Mouse (Mus musculus): ENCODE results near the gene 4933406M09Rik. TPM values are rescaled to one million over a fixed set of nuclear protein-coding genes. Genes with fewer than 3 reads are reported as not detected.

The 4933406M09Rik gene
- polyA plus RNA-seq (2012; rRNA removed) = not detected in 2 replicates

- DNase-seq (ENCODE audit: low read depth) = no peak
- TF ChIP-seq CTCF (IDR thresholded peaks at IDR 0.05; ENCODE audit: borderline replicate concordance, extremely low read depth, insufficient read depth, insufficient read length) (no peak), POLR2A (IDR thresholded peaks at IDR 0.05; ENCODE audit: borderline replicate concordance, extremely low read depth, insufficient read depth, insufficient read length, poor library complexity, severe bottlenecking) (no peak)
These were observed at the start of gene 4933406M09Rik for GRCm38 (mm10) chr1:134385666-134386065. 4933406M09Rik (plus strand) TSS chr1:134385940.

GRCm38 (mm10) chr1:134336958-134337710 lies 48.6 kb upstream of the 4933406M09Rik start:
- TF ChIP-seq POLR2A (IDR thresholded peaks at IDR 0.05; ENCODE audit: borderline replicate concordance, extremely low read depth, insufficient read depth, insufficient read length, poor library complexity, severe bottlenecking) (no peak), CTCF (IDR thresholded peaks at IDR 0.05; ENCODE audit: borderline replicate concordance, extremely low read depth, insufficient read depth, insufficient read length) (no peak)
- no peak for DNase-seq (ENCODE audit: low read depth)

GRCm38 (mm10) chr1:134339162-134339561 lies 46.6 kb upstream of the 4933406M09Rik start:
- no peak for TF ChIP-seq CTCF (IDR thresholded peaks at IDR 0.05; ENCODE audit: borderline replicate concordance, extremely low read depth, insufficient read depth, insufficient read length)
- TF ChIP-seq POLR2A (IDR thresholded peaks at IDR 0.05; ENCODE audit: borderline replicate concordance, extremely low read depth, insufficient read depth, insufficient read length, poor library complexity, severe bottlenecking) = no peak
- DNase-seq (ENCODE audit: low read depth) = no peak

GRCm38 (mm10) chr1:134339757-134340619 lies 45.8 kb upstream of the 4933406M09Rik start:
- TF ChIP-seq CTCF (IDR thresholded peaks at IDR 0.05; ENCODE audit: borderline replicate concordance, extremely low read depth, insufficient read depth, insufficient read length) = no peak; the same call in 1 of the 2 replicates
- TF ChIP-seq POLR2A (IDR thresholded peaks at IDR 0.05; ENCODE audit: borderline replicate concordance, extremely low read depth, insufficient read depth, insufficient read length, poor library complexity, severe bottlenecking) = no peak
- no peak for DNase-seq (ENCODE audit: low read depth)

GRCm38 (mm10) chr1:134341641-134342277 lies 44.0 kb upstream of the 4933406M09Rik start:
- no peak for DNase-seq (ENCODE audit: low read depth)

GRCm38 (mm10) chr1:134342278-134342664 lies 43.5 kb upstream of the 4933406M09Rik start:
- DNase-seq (ENCODE audit: low read depth) = no peak
- TF ChIP-seq POLR2A (IDR thresholded peaks at IDR 0.05; ENCODE audit: borderline replicate concordance, extremely low read depth, insufficient read depth, insufficient read length, poor library complexity, severe bottlenecking) = no peak
- no peak for TF ChIP-seq CTCF (IDR thresholded peaks at IDR 0.05; ENCODE audit: borderline replicate concordance, extremely low read depth, insufficient read depth, insufficient read length)

More at GRCm38 (mm10) chr1:134341641-134342277, 44.0 kb upstream of the 4933406M09Rik start:
- TF ChIP-seq POLR2A (IDR thresholded peaks at IDR 0.05; ENCODE audit: borderline replicate concordance, extremely low read depth, insufficient read depth, insufficient read length, poor library complexity, severe bottlenecking) = no peak
- no peak for TF ChIP-seq CTCF (IDR thresholded peaks at IDR 0.05; ENCODE audit: borderline replicate concordance, extremely low read depth, insufficient read depth, insufficient read length)

- DNase-seq (ENCODE audit: low read depth) = no peak
These were observed 42.9 kb upstream of the 4933406M09Rik start for GRCm38 (mm10) chr1:134342781-134343310.

GRCm38 (mm10) chr1:134343567-134343966 lies 42.2 kb upstream of the 4933406M09Rik start:
- no peak for TF ChIP-seq CTCF (IDR thresholded peaks at IDR 0.05; ENCODE audit: borderline replicate concordance, extremely low read depth, insufficient read depth, insufficient read length)
- no peak for TF ChIP-seq POLR2A (IDR thresholded peaks at IDR 0.05; ENCODE audit: borderline replicate concordance, extremely low read depth, insufficient read depth, insufficient read length, poor library complexity, severe bottlenecking)
- DNase-seq (ENCODE audit: low read depth) = peak; percentile 37

More at GRCm38 (mm10) chr1:134342781-134343310, 42.9 kb upstream of the 4933406M09Rik start:
- TF ChIP-seq POLR2A (IDR thresholded peaks at IDR 0.05; ENCODE audit: borderline replicate concordance, extremely low read depth, insufficient read depth, insufficient read length, poor library complexity, severe bottlenecking) (no peak), CTCF (IDR thresholded peaks at IDR 0.05; ENCODE audit: borderline replicate concordance, extremely low read depth, insufficient read depth, insufficient read length) (no peak)

- TF ChIP-seq CTCF (IDR thresholded peaks at IDR 0.05; ENCODE audit: borderline replicate concordance, extremely low read depth, insufficient read depth, insufficient read length) (no peak), POLR2A (IDR thresholded peaks at IDR 0.05; ENCODE audit: borderline replicate concordance, extremely low read depth, insufficient read depth, insufficient read length, poor library complexity, severe bottlenecking) (no peak)
- peak; percentile 96 for DNase-seq (ENCODE audit: low read depth)
These were observed 41.5 kb upstream of the 4933406M09Rik start for GRCm38 (mm10) chr1:134344005-134344950.

GRCm38 (mm10) chr1:134345075-134345474 lies 40.7 kb upstream of the 4933406M09Rik start:
- TF ChIP-seq CTCF (IDR thresholded peaks at IDR 0.05; ENCODE audit: borderline replicate concordance, extremely low read depth, insufficient read depth, insufficient read length) (no peak), POLR2A (IDR thresholded peaks at IDR 0.05; ENCODE audit: borderline replicate concordance, extremely low read depth, insufficient read depth, insufficient read length, poor library complexity, severe bottlenecking) (no peak)
- no peak for DNase-seq (ENCODE audit: low read depth)
